Mouse (Mus musculus) embryonic fibroblast, embryonic 13.5 days (primary cell): ENCODE results near the gene Adk.

ENCODE experiments used
- CTCF ChIP-seq: IDR thresholded peaks from 2 replicates; pipeline ENCODE4 v1.5.1; 2011; ENCODE audit warnings: mild to moderate bottlenecking, control low read depth, low read length, moderate library complexity, borderline replicate concordance; ENCODE audit not compliant: insufficient read depth
- POLR2A ChIP-seq: IDR thresholded peaks from 2 replicates; pipeline ENCODE4 v1.6.1; 2011; ENCODE audit warnings: low read depth, mild to moderate bottlenecking, control low read depth, low read length, moderate library complexity

DNA sequence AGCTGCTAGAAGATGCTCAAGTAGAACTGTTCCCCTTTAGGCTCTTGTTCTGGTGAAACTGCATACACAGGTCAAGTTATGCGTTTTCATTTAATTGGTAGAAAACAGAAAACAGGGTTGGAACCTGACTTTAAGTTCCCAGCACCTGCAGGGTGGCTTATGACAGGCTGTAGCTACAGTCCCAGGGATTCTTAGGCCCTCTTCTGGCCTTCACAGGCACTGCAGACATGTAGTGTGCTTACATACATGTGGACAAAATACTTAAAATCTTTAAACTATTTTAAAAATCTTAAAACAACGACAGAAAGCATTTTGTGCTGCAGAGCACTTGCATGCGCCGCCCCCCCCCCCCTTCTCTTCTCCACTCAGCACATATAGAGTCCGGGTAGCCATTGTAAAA, 17.2 kb downstream of the Adk start:
- TF ChIP-seq CTCF: no peak
- no peak for TF ChIP-seq POLR2A
